Mouse (Mus musculus) spleen, embryonic (tissue): ENCODE data around the gene Ttc28.
"Not testable (repeated sequence)": the region's sequence is repeated elsewhere in the genome, so short reads cannot be mapped to it uniquely, and the experiment has no call there.

Experiments
- CTCF ChIA-PET: fragments of 350-600 bp; sonication (Branson Sonifier 250); formaldehyde crosslinking; loops from one replicate; lab custom pipeline; 2022; lab: Charles Lee

The Ttc28 gene

DNA sequence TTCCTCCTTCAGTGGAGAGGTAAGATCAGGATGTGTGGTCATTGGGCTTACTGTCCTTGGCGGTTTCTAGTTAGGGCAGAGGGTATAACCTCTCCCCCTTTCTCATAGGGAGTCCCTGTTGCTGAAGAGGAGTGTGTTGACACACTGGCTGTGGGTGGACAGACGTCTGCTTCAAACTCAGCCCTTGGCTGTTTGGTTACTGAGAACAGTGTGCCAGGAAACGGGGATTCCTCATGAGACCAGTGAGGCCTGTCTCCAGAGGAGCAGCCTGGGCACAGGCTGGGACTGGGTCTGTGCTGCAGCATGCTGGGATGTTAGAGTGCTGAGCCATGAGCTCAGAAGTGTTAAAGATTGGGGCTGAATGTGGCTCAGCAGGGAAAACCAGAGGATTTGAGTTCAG lies 350.1 kb downstream of the Ttc28 start:
- CTCF ChIA-PET: no interaction called here

GRCm38 (mm10) chr5:111231044-111231443 lies 351.4 kb downstream of the Ttc28 start:
- CTCF ChIA-PET: interaction anchor here (0.7 kb wide), 1 partner anchor 8 kb away, joined by 5 read pairs; no protein-coding TSS in a partner anchor

- CTCF ChIA-PET: no interaction called here
Observed at GRCm38 (mm10) chr5:111231769-111232168, 352.2 kb downstream of the Ttc28 start.

- CTCF ChIA-PET: no interaction called here
Observed at GRCm38 (mm10) chr5:111233022-111233709, 353.6 kb downstream of the Ttc28 start.

GRCm38 (mm10) chr5:111235131-111235530 lies 355.5 kb downstream of the Ttc28 start:
- CTCF ChIA-PET: no interaction called here

DNA sequence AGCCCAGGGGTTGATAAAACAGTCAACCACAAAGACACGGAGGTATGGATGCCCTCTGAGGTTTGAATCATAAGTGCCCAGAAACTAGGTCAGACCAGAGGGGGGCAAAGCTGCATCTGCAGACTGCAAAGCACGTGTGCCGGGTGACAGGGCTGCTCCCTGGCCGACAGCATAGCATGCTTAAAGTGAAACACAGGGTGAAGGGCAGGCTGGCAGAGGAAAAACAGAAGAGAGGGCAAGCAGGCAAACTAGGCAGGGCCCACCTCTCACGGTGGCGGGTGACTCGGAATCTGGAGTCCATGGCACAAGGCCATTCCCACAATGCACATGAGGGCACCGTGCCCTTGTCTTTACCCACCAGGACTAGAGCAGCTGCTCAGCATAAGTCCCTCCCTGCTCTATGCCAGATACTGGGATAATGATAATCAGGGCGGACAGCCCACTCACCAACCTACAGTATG lies 357.6 kb downstream of the Ttc28 start:
- CTCF ChIA-PET: no interaction called here

DNA sequence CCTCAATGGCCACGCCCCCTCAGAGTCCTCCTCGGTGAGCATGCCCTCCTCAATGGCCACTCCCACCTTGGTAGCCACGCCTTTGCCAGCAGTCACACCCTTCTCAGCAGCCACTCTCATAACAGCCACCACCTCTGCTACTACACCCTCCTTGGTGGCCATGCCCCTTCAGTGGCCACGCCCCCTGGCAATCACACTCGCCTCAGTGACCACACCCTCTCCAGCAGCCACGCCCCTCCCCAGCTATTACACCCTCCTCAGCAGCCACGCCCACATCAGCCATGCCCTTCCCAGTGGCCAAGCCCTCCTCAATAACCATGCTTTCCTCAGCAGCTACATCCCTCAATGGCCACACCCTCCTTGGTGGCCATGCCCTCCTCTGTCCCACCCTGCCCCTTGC lies 359.6 kb downstream of the Ttc28 start:
- CTCF ChIA-PET: no interaction called here

GRCm38 (mm10) chr5:111243447-111244040 lies 363.9 kb downstream of the Ttc28 start:
- CTCF ChIA-PET: no interaction called here

DNA sequence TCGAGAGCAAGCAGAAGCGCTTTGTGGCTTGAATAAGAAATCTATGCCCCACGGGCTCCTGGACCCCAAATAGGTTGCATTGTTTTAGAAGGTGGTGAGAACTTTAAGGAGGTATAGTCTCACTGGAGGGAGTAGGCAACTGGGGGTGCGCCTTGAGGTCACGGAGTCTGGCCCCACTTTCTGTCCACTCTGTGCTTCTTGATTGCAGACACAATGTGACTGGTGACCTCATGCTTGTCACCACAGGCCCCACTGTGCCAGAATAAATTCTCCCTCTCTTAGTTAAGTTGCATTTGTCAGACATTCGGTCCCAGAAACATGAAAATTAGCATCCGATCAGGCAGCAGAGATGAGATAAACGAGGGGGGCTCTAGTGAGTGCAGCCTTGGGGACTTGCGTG lies 364.5 kb downstream of the Ttc28 start:
- CTCF ChIA-PET: no interaction called here

DNA sequence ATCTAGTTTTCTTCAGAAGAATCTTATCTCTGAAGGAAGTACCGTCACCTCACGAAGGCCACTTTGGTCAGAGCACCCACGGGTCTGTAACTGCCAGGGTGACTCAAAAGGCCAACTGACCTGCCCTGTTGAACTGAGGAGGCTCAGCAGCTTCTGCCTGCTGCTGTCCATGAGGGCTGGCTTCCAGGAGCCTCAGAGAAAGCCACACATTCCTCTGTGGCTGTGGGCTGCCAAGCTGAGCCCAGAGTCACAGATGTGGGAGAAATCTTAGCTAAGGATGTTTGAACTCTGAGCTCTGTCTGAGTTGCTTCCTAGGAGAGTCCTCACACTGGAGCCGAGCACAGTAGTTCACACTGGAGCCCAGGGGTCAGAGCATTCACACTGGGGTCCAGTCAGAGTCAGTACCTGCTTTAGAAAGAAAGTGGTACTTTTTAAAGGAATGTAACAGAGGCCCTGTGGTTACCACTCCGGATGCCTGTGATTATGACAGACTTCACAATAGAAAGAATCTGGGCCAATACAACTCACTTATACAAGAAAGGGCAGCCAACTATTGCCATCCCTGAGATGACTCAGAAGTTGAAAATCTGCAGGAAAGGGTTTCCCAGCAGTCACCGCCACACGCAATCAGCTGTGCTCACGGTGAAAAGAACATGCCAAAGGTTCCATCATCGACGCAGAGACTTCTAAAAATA lies 368.1 kb downstream of the Ttc28 start:
- CTCF ChIA-PET: no interaction called here

DNA sequence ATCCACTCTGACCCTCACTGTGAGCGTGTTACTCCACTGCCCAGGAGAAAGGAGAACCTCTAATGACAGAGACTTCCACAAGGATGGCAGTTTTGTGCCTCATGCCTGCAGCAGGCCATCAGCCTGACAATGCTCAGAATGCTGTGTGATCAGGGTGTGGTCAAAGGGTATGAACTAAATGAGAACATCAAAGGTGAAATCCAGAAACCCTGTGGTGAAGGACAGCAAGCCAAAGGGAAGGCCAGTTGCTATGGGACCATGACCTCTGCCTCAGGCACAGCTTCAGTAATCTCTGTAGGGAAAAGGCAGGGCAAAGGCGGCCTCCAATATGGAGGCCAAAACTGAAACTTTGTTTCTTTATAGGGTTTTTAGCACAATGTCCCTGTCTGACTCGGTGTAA lies 372.5 kb downstream of the Ttc28 start:
- CTCF ChIA-PET: no interaction called here

GRCm38 (mm10) chr5:111254362-111254761 lies 374.8 kb downstream of the Ttc28 start:
- CTCF ChIA-PET: interaction anchor here (0.5 kb wide), 1 partner anchor 343 kb away, joined by 7 read pairs; no protein-coding TSS in a partner anchor

- CTCF ChIA-PET: no interaction called here
Observed at GRCm38 (mm10) chr5:111254781-111255180, 375.2 kb downstream of the Ttc28 start.

DNA sequence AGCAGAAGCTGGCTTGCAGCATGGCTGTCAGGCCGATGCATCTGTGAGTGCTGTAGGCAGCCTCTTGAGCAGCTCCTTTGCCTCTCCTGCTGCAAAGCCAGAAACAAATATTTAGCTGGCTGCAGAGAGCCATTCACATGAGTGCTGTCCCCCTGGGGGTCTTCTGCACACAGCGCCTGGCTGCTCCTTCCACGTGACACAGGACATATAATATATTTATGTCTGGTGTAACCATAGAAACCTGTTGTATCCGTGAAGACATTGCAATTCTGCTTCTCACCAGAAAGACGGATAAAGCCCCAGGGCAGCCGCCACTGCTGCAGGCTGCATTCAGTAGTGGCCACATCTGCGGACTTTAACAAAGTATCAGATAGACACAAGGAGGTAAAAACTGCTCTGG lies 376.6 kb downstream of the Ttc28 start:
- CTCF ChIA-PET: no interaction called here

GRCm38 (mm10) chr5:111257127-111257526 lies 377.5 kb downstream of the Ttc28 start:
- CTCF ChIA-PET: interaction anchor here (0.5 to 0.6 kb wide), 3 partner anchors 120 to 475 kb away, joined by 3 to 5 read pairs (median 3); no protein-coding TSS in a partner anchor

- CTCF ChIA-PET: not testable (repeated sequence)
Observed at GRCm38 (mm10) chr5:111261162-111261561, 381.6 kb downstream of the Ttc28 start.

DNA sequence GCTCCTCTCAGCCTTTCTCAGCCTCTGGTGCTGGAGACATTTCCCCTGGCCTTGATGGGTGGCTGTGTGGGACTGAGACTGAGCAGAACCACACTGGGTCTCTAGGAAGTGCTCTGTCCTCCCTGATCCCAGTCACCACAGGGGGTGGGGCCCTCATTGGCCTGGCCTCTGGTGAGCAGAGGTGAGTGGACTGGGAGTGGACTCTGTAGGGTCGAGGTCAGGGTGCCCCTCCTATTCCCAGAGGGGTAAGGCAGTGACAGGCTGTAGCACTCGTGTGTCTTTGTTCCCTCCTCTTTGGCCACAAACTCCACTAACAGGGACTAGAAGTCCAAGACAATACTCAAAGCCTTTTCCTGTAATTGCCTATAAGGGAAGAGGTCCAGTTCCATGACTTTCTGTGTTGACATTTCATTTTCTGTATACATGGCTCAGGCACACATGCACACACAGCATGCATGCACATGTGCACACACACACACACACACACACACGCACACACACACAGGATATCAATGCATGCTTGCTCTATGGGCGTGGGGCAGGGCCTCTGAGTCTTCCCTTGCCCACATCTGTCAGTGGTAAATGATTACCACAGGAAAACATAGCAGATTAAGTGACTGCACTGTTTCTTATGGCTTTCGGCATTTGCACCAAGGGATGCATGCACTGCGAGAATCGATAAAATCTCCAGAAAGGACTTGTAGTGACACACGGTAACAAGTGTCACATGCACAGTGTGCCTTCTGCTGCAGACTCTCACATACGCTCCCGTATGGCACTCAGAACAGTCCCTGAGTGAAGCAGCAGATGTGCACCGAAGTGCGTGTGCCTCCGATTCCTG lies 382.4 kb downstream of the Ttc28 start:
- CTCF ChIA-PET: no interaction called here

DNA sequence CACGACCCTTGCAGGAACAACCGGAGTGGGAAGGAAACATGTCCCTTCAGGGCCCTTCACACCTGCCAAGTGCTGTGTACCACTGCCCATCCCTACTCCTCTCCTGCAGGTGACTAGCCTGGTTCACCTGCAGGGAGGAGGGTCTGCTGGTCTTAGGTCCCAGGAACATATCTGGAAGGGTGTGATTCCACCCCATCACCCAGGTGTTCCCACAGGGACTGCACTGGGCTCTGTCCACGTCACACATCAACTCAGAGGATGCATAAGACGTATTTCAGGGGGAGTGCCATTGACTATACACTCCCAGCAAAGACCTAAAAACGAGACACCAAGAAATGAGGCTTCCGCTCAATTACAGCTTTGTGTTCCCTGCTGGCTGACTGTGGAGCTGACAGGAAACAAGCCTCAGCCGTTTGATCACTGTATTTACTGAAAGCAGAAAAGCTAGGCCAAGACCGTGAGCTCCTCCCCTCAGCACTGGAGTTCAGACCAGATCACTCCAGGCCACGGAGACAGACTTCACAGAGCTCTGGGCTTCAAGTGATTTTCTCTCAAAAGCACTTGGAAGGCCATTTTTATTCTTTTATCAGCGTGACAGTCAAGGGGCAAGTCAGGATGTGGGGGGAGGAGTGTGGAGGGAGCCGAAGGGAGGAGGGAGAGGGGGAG lies 383.1 kb downstream of the Ttc28 start:
- CTCF ChIA-PET: no interaction called here

DNA sequence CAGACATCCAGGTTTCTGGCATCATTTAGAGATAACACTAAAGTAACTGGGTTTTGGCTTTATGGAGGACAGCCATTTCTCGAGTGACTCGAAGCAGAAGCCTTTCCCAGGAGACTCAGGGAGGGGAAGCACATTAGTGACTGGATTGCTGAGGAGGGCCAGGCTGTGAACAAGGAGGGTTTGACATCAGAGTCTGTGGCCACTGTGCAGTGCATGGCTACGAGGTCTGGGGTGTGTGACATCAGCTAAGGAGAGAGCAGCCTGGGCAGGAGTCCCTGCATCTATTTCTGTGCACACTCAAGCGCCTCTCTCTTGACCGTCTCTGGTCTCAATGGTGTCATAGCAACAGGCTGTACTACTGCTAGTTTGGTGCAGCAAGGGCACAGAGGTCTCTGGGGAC lies 383.8 kb downstream of the Ttc28 start:
- CTCF ChIA-PET: no interaction called here

GRCm38 (mm10) chr5:111264488-111264887 lies 384.9 kb downstream of the Ttc28 start:
- CTCF ChIA-PET: no interaction called here

- CTCF ChIA-PET: interaction anchor here (0.7 kb wide), 1 partner anchor 163 kb away, joined by 3 read pairs; no protein-coding TSS in a partner anchor
Observed at GRCm38 (mm10) chr5:111266658-111267057, 387.1 kb downstream of the Ttc28 start.
